Mouse (Mus musculus): ENCODE measurements at regions not wholly inside any gene's neighbourhood (a gene's known extent, or its start where the extent isn't known, plus 50 kb on each side); places are given as distances from the start of the nearest gene placed in this dataset.

DNA sequence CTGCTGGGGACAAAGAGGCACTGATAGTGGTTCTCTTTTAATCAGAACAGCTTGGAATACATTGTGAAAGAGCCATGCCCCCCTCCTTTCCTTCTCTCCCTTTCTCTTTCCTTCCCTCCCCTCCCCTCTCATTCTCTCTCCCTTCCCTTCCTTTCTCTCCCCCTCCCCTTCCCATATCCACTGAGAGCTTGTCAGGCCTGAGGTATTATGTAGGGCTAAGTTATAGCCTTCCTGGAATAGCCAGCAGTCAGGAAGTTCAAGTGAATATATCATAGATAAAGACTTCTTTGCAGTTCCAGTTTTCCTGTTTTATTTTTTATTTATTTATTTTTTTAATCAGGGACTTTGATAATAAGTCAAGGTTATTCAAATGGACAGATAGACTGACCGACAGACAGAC lies 156.5 kb upstream of the Ppp2r3a start:
- no peak for TF ChIP-seq CTCF (IDR thresholded peaks at IDR 0.05)
- Histone ChIP-seq H3K27me3 (ENCODE audit: insufficient read depth, low read length) (no peaks in the 10 kb centered on the region), H3K4me3 (ENCODE audit: low read depth, low read length) (no peak overlapping the region), H3K9ac (replicated peaks; ENCODE audit: low read length, poor library complexity, severe bottlenecking) (no peak overlapping the region), H3K4me2 (ENCODE audit: low read depth, low read length, poor library complexity, severe bottlenecking) (no peak overlapping the region), H3K36me3 (ENCODE audit: insufficient read depth, low read length) (no peaks in the 10 kb centered on the region), H3K27ac (ENCODE audit: low read depth, low read length) (peak overlapping the region; percentile 84), H3K9me3 (ENCODE audit: low read length) (no peaks in the 10 kb centered on the region), H3K4me1 (ENCODE audit: insufficient read depth, low read length) (peaks cover 28% of the 10 kb centered on the region)
- WGBS = 93% methylated on average over 1 of the region's 1 CpGs
- no peak for DNase-seq (ENCODE audit: low spot score)
- ATAC-seq (ENCODE audit: low FRiP score) = no peak

- peak overlapping the region; percentile 84 for H3K27ac ChIP-seq (ENCODE audit: low read depth, low read length)
- H3K4me1 ChIP-seq (ENCODE audit: insufficient read depth, low read length) = peaks cover 28% of the 10 kb centered on the region
- no peak overlapping the region for H3K4me2 ChIP-seq (ENCODE audit: low read depth, low read length, poor library complexity, severe bottlenecking)
- WGBS = 20% methylated on average over 5 of the region's 5 CpGs
- H3K36me3 ChIP-seq (ENCODE audit: insufficient read depth, low read length) = no peaks in the 10 kb centered on the region
- H3K4me3 ChIP-seq (ENCODE audit: low read depth, low read length) = no peak overlapping the region
- no peaks in the 10 kb centered on the region for H3K27me3 ChIP-seq (ENCODE audit: insufficient read depth, low read length)
- DNase-seq (ENCODE audit: low spot score) = peak; percentile 84
- TF ChIP-seq CTCF (IDR thresholded peaks at IDR 0.05) = no peak
- H3K9ac ChIP-seq (replicated peaks; ENCODE audit: low read length, poor library complexity, severe bottlenecking) = no peak overlapping the region
- ATAC-seq (ENCODE audit: low FRiP score) = peak; percentile 82
- no peaks in the 10 kb centered on the region for H3K9me3 ChIP-seq (ENCODE audit: low read length)
These were observed 155.5 kb upstream of the Ppp2r3a start for GRCm38 (mm10) chr9:101407141-101407540.

DNA sequence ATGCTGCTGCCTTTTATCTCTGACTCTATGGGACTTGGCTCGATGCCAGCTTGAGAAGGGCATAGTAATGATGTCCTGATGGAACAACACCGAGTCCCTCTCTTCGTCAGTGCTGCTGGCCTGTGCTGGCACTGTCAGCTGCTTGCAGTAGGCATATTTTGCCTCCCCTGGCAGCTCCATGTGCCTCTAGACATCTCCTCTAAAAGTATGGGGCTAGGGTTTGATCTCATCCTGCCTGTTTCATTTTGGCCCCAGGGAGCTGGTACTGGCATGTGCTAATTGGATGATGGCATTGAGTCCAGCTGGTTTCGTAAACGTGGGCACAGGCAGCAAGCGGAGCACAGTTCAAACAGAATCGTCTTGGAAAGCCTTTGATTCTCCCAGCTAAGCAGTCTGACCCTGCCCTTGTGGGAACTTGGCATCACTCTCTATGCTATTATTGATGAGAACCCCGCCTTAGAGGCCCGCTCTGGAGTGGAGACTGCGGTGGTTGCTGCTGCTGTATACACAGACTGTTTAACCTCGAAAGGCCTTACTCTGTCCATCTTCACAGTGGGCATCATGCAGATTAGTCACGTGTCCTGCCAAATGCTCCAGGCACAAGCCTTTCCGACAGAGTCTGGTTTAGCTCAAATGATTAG lies 153.0 kb upstream of the Ppp2r3a start:
- no peak overlapping the region for H3K9ac ChIP-seq (replicated peaks; ENCODE audit: low read length, poor library complexity, severe bottlenecking)
- H3K27me3 ChIP-seq (ENCODE audit: insufficient read depth, low read length) = no peaks in the 10 kb centered on the region
- WGBS = 18% methylated on average over 13 of the region's 13 CpGs
- no peaks in the 10 kb centered on the region for H3K9me3 ChIP-seq (ENCODE audit: low read length)
- peak overlapping the region; percentile 1; the same call in 1 of the 2 replicates for H3K27ac ChIP-seq (ENCODE audit: low read depth, low read length)
- TF ChIP-seq CTCF (IDR thresholded peaks at IDR 0.05) = no peak
- H3K4me3 ChIP-seq (ENCODE audit: low read depth, low read length) = no peak overlapping the region
- H3K4me2 ChIP-seq (ENCODE audit: low read depth, low read length, poor library complexity, severe bottlenecking) = no peak overlapping the region
- peak; percentile 68 for DNase-seq (ENCODE audit: low spot score)
- H3K4me1 ChIP-seq (ENCODE audit: insufficient read depth, low read length) = peaks cover 24% of the 10 kb centered on the region
- H3K36me3 ChIP-seq (ENCODE audit: insufficient read depth, low read length) = no peaks in the 10 kb centered on the region
- ATAC-seq (ENCODE audit: low FRiP score) = peak; percentile 73

GRCm38 (mm10) chr9:101404034-101404433 lies 152.4 kb upstream of the Ppp2r3a start:
- 54% methylated on average over 3 of the region's 3 CpGs for WGBS
- no peak overlapping the region for H3K27ac ChIP-seq (ENCODE audit: low read depth, low read length)

DNA sequence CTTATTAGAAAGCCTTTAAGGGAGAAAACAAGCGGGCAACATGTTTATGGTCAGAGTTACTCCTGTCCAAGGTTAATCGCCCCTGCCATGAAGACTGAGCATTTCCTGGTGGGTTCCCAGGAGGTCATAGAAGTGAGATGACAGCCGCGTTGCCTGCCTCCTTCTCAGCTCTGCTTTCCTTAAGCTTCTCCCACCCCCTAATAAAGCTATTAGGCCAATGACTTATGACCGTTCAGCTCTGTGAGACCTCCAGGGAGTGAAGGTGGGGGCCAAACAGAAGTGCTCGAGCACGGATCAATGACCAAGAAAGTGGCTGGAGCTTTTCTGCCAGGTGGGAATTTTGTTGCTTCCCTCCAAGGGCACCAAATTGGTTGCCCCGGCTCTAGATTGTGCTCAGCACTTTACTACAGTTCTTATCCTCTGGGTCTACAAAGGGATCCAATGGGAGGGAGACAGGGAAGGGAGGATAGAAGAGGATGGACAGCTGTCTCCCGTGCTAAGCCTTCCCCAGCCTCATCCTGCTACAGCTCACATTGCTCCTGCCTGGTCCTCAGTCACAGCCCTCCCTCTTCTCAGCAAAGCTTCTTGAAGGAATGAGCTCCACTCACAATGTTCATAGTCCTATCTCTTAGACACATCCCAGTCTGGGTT lies 151.1 kb upstream of the Ppp2r3a start:
- WGBS = 60% methylated on average over 9 of the region's 9 CpGs
- no peak for TF ChIP-seq CTCF (IDR thresholded peaks at IDR 0.05)
- Histone ChIP-seq H3K4me1 (ENCODE audit: insufficient read depth, low read length) (peaks cover 21% of the 10 kb centered on the region), H3K27ac (ENCODE audit: low read depth, low read length) (no peak overlapping the region), H3K4me2 (ENCODE audit: low read depth, low read length, poor library complexity, severe bottlenecking) (no peak overlapping the region), H3K27me3 (ENCODE audit: insufficient read depth, low read length) (no peaks in the 10 kb centered on the region), H3K36me3 (ENCODE audit: insufficient read depth, low read length) (no peaks in the 10 kb centered on the region), H3K9ac (replicated peaks; ENCODE audit: low read length, poor library complexity, severe bottlenecking) (no peak overlapping the region), H3K4me3 (ENCODE audit: low read depth, low read length) (no peak overlapping the region), H3K9me3 (ENCODE audit: low read length) (no peaks in the 10 kb centered on the region)
- no peak for DNase-seq (ENCODE audit: low spot score)
- no peak for ATAC-seq (ENCODE audit: low FRiP score)

More at GRCm38 (mm10) chr9:101404034-101404433, 152.4 kb upstream of the Ppp2r3a start:
- no peak for TF ChIP-seq CTCF (IDR thresholded peaks at IDR 0.05)
- DNase-seq (ENCODE audit: low spot score) (no peak), ATAC-seq (ENCODE audit: low FRiP score) (no peak)
- no peaks in the 10 kb centered on the region for H3K27me3 ChIP-seq (ENCODE audit: insufficient read depth, low read length)
- no peaks in the 10 kb centered on the region for H3K9me3 ChIP-seq (ENCODE audit: low read length)
- no peak overlapping the region for H3K4me3 ChIP-seq (ENCODE audit: low read depth, low read length)
- H3K4me2 ChIP-seq (ENCODE audit: low read depth, low read length, poor library complexity, severe bottlenecking) = no peak overlapping the region
- peaks cover 24% of the 10 kb centered on the region for H3K4me1 ChIP-seq (ENCODE audit: insufficient read depth, low read length)
- no peaks in the 10 kb centered on the region for H3K36me3 ChIP-seq (ENCODE audit: insufficient read depth, low read length)
- H3K9ac ChIP-seq (replicated peaks; ENCODE audit: low read length, poor library complexity, severe bottlenecking) = no peak overlapping the region

GRCm38 (mm10) chr9:101401416-101401815 lies 149.8 kb upstream of the Ppp2r3a start:
- ATAC-seq (ENCODE audit: low FRiP score) (no peak), DNase-seq (ENCODE audit: low spot score) (no peak)
- TF ChIP-seq CTCF (IDR thresholded peaks at IDR 0.05) = no peak
- Histone ChIP-seq H3K4me3 (ENCODE audit: low read depth, low read length) (no peak overlapping the region), H3K9me3 (ENCODE audit: low read length) (no peaks in the 10 kb centered on the region), H3K4me2 (ENCODE audit: low read depth, low read length, poor library complexity, severe bottlenecking) (no peak overlapping the region; the same call in 1 of the 2 replicates), H3K9ac (replicated peaks; ENCODE audit: low read length, poor library complexity, severe bottlenecking) (no peak overlapping the region), H3K36me3 (ENCODE audit: insufficient read depth, low read length) (no peaks in the 10 kb centered on the region), H3K27me3 (ENCODE audit: insufficient read depth, low read length) (no peaks in the 10 kb centered on the region), H3K27ac (ENCODE audit: low read depth, low read length) (no peak overlapping the region), H3K4me1 (ENCODE audit: insufficient read depth, low read length) (peaks cover 14% of the 10 kb centered on the region)
- WGBS = 67% methylated on average over 9 of the region's 9 CpGs

Measured in midbrain, postnatal 0 days (tissue).